Mouse (Mus musculus) layer of hippocampus, postnatal 36 days (tissue): ENCODE data around the gene Opn5. TPM values are rescaled to one million over a fixed set of nuclear protein-coding genes. Genes with fewer than 3 reads are reported as not detected.
A peak's percentile ranks its signal among the peaks of the same experiment; 100 is the strongest.

ENCODE experiments used
- DNase-seq, 2 experiments: peaks; one replicate each; pipeline ENCODE4 v3.0.0; 2022
- total RNA-seq, 2 experiments: library from RNA; stranded (reverse); gene quantifications; 2 replicates each; pipeline ENCODE4 v1.2.3; 2021

The Opn5 gene
- not detected for total RNA-seq

DNA sequence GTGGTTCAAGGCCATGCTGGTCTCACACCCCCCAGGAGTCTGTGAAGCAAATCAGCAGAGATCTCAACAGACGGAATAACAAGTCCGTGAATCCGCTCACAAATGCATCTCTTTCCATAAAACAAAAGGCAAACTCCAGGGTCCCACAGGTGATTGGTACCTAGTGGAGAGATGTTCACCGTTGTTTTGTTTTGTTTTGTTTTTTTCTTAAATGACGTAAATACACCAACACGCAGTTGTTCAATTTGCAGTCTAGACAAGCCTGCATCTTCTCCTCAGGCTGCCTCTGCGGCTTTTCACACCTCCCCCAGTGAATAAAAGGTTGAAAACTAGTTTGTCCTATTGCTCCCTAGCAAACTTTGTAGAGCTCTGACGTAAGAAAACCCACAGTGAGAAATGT is at the start of gene Opn5:
Gene Opn5, minus strand, starts transcription at position 101 of the 400 bp plus-strand sequence.
- no peak for DNase-seq

DNA sequence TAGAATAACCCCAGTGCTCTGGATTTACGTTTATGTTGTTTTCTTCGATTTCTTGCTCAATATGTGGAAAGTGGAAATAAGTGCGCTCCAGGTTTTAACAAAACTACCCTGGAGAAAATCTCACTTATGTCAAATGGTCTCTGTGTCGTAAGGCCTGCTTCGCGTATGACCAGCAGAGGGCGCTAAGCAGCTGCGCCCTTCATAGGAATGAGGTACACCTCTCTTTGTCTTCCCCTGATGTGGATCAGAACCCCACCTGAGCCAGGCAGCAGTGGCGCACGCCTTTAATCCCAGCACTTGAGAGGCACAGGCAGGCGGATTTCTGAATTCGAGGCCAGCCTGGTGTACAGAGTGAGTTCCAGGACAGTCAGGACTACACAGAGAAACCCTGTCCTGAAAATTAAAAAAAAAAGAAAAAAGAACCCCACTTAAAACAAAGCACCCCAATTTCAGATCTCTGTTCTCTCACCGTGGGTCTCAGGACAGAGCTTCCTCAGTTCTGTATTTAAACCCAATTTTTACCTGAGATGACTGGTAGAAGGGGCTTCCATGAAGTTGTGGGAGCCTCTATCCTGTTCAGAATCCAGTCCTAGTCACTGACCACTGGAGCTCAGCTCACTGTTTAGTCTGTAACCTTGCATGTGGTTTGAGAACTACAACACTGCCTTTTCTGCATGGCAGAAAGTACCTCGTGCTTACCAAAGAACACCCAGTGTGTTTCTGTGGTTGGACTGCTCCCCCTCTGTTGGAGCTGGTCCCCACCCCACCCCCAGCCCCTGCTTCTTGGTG is 47.6 kb upstream of the Opn5 start:
- peak; percentile 11 to 26 for DNase-seq

DNA sequence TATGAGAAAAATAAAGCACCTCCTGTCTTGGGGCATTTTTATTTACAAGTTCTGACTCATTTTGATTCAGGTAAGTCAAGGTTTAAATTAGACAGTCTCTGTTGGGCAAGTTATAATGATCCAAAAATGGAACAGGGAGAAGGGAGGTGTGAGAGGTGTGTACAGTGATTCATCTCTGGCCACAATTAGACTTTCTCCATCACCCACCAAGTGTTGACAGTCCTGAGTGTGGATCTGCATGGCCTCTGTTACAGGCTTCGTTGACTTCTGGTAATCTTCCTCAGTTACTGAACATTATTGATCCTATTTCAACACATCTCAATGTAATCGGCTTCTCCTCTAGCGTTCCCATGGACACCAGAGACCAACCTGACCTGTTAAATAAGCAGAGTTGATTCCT is 32.2 kb upstream of the Opn5 start:
- DNase-seq: no peak

DNA sequence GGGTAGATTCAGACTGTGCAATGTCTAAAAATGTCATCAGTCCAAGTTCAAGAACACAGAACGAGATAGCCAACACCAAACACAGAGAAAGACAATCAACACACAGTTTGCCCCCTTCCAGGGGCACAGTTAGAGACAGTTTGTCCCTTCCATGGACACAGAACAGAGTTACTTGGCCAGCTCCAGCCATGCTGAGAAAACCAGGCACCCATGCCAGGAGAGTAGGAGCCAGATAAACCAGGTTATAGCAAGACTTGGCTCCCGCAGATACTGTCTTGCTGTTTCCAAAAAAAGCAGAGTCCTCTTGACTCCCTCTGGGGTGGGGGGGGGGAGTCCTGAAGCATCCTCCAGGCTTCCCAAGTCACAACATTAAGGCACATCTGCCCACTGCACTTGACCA is 19.0 kb upstream of the Opn5 start:
- DNase-seq: no peak

DNA sequence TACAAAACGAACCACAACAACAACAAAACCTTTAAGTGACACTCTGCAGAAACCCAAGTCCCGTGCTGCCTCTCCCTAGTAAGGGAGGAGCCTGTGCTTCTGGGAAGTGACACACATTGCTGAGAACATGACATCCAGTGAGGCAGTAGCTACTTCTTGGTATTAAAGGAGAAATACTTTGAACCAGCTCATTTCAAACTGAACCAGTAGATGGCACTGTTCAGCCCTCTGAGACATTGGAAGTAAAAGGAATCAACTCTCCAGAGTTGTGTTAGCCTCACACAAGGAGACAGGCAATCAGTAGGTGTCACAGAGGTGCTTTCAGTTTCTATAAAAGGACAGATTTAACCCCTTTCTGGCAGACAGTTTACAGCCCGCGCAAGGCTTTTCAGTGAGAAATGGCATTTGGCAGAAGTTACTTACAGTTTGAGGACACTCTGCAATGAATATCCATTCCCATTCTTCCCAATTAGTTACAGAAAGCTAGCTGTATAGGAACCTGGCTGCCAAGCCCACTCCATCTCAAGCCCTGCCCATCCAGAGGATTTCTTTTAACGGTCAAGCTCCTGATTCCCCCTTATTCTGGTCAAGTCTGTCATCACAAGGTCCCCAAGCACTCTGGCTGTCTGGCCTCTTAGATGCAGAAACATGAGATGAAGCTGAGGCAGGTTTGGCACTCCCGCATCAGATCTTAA is 2.0 kb upstream of the Opn5 start:
- DNase-seq: peak in 1 of 2 experiments; percentile 46

DNA sequence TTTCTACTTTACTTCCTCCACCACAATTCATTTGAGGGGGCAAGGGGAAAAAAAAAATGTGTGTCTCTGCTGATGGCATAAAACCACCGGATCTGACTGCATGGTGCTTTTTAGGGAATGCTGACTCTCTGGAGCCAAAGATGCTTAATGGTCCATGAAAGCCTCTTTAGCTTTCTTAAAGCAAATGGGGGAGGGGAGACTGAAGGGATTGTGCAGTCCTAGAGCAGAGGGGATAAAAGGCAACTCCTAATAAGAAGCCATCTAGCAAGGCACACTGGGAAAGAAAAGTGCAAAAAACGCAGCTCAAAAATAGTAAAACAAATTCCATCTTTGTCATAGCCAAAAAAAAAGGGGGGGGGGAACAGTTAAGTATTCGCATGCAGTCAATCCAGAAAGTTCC is 2.9 kb downstream of the Opn5 start:
- DNase-seq: no peak

DNA sequence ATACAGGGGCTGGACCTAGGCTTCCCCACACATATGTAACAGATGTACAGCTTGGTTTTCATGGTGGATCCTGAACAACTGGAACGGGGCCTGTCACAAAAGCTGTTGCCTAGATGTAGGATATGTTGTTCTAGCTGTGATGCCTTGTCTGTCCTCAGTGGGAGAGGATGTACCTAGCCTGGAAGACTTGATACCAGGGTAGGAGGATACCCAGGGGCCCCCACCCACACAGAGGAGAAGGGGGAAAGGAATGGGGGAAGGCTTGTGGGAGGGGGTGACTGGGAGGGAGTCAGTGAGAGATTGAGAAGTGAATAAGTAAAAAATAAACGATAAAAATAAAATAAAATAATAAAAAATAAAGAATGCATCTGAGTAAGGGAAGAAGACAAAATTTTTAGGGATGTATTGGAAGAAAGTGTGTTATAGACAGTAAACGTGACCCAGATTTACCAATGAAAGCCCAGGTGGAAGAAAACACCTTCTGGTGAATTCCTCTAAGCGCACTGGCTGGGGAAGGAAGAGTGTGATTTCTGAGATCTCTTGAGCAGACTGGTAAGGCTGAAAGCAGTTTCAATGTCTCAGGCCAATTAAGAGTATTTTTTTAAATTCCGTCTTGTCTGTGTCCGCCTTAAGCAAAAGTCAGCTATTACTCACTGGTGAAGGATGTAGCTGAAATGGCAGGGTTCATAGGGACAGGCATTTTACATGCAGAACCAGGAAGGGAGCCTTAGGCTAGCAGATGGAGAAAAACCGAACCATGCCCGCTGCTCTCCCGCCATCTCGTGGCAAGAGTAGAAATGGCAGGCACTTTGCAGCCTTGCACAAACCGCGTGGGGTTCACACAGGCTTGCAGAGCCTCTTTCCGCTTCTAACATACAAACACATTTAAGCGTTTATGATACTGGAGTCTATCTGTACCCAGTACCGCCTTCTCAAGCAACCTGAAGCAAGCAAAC is 8.1 kb downstream of the Opn5 start:
- DNase-seq: peak; percentile 85

DNA sequence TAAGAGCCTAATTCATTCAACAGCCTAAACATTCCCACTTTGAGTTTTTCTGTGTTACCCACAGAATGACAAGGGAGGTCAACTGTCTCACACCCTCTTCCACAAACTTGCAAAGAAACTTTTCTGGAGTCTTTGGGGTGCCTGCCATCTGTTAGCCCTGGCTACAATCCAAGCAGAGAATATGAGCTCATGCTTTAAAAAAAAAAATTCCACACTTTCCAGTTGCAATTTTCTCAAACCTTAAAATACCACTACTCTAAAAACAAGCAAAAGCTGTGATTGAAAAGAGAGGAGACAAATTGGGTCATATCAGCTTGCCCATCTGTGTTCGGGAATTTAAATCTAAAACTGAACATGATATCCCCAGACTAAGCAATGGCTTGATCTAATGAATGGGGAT is 24.7 kb downstream of the Opn5 start:
- no peak for DNase-seq

DNA sequence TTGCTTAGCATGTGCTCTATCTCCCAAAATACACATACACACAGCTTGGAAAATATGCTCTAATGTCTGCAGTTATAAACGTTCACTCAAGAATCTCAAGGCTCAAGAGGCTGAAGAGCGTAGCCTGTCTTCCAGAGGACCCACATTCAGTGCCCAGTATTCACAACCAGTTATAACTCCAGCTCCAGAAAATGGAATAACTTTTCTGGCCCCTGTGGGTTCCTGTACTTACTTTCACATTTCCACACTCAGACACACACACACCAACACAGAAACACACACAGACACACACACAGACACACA is 28.2 kb downstream of the Opn5 start:
- no peak for DNase-seq

DNA sequence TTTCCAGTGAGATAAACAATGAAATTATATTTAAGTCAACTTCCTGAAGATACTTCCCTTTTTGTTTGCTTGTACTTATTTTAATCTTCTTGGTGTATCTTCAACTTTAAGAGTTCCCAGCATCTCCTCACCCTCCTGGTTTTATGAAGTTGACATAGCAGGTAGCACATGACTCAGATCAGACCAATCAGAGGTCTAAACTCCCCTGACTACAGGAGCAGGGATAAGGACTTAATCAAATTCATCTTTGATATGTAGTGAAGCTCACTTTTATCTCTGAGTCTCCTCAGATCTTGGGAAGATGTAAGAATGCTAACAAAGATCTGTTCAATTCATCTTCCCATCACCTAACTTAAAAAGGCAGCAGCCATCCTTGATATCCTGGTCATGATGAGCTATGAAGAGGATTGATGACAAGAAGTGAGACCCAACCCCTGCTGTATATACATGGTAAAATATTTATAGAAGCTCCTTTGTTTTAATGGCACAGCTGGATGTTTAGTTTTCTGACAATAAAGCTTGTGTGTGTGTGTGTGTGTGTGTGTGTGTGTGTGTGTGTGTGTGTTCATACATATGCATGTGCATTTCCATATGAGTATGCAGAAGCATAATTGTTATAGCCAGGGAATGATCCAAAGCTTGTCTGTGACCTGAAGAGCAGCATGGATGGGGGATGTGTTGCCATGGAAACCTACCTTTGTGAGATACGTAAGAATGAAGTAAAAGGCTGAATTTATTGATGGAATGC is 28.7 kb downstream of the Opn5 start:
- DNase-seq: no peak

DNA sequence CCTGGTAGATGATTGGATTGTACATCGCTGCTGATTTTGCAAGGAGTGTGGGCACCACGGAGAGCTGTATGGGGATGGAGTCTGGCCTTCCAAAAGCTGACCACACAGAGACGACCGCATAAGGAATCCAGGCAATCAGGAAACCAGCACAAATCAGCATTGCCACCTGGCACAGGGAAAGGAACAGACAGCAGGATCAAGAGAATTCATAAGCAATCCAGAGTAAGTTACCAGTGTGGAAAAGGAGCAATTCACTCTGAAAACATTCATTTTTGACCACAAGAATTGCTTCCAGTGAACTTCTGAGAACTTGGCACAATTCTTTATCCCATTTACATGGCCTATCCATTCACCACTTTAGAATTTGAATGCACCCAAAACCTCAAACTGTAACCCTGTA is 30.6 kb downstream of the Opn5 start:
- no peak for DNase-seq

DNA sequence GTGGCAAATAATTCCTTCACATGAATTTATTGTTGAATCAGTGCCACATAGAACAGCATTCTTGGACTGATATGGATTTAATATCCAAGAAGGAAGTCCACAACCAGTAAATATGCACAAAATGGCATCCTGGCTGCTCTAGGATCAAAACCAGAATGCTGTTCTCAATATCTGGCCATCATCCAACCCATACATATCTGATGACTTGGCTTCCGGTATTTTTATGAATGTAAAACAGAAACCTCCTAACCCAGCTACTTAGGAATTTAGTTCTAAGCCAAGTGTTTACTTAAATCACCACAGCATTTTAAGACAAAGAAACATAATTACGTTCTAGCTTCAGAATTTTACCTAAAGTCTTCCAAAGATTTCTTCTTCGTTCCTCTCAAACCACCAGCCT is 31.0 kb downstream of the Opn5 start:
- DNase-seq: no peak

DNA sequence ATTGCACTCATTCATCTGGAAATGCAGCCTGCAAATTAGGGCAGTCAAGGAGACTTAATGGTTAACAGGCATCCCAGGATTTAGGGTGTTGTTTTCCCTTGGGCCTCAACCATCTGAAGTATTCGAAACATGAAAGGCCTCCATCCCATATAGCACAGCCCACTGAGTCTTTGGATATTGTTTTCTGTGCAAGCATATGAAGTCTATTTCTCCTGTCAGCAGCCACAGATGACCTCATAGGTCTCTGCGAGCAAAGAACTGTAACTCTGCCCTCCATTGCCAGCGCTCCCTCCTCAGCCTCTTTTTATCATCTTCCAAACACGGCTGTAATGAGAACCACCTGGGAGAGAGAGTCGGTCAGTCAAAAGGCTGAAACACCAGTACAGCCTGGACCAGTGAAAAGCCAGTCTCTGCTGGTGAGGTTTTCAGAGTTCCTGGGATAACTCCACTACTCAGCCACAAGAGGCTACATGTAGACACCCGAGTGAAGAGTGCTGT is 34.5 kb downstream of the Opn5 start:
- DNase-seq: no peak

DNA sequence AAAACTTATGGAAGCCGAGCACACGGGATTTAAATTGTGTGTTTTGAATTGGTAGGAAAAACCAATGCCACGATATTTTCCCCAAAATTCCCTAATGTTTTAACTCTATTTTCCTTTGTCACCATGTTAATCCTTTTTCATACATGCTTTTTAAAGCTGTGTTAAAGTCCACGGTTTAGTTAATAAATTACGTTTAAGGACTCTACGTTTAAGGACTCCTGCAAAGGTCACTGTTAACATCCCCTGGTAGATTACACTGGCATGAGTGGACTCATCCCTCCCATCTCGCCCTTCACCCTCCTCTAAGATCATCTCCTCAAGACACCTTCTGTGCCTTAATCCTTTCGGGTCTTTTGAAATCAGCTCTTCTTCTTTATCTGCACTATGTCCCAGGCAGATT is 37.4 kb downstream of the Opn5 start:
- no peak for DNase-seq

DNA sequence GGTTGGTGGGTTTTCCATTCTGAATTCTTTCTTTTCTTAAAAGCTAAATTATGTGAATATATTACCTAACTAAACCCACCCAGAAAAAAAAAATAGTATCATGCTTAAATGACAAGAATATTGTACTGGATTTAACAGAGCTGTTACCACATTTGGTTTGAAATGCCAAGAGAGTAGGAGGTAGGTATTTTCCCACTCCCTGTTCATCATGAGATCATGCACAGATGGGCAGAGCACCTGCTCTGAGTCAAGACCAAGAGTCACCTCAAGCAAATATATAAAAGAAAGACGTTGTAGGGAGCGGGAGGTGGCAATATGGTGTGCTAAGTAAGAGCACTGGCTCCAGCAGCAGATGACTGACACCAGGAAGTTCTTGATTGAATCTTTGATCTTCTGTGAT is 61.6 kb downstream of the Opn5 start:
- DNase-seq: peak; percentile 4 to 31

DNA sequence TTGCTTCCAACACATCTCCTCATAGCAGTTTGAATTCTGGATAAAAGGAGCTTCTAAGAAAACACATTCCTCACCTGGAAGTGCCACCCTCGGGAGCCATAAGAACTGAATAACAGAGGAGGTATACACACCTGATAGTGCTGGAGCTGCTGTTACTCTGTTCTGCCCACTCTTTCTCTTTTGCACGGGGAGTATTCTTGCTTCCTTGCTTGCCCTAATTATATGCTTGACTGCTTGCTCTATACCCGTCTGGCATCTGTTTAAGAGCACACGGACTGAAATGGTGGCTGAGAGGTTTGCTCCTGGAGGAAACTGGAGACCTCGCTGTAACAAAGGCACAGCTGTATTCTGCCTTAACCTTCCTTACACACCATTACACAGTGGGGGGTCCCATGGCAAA is 81.0 kb downstream of the Opn5 start:
- DNase-seq: no peak

DNA sequence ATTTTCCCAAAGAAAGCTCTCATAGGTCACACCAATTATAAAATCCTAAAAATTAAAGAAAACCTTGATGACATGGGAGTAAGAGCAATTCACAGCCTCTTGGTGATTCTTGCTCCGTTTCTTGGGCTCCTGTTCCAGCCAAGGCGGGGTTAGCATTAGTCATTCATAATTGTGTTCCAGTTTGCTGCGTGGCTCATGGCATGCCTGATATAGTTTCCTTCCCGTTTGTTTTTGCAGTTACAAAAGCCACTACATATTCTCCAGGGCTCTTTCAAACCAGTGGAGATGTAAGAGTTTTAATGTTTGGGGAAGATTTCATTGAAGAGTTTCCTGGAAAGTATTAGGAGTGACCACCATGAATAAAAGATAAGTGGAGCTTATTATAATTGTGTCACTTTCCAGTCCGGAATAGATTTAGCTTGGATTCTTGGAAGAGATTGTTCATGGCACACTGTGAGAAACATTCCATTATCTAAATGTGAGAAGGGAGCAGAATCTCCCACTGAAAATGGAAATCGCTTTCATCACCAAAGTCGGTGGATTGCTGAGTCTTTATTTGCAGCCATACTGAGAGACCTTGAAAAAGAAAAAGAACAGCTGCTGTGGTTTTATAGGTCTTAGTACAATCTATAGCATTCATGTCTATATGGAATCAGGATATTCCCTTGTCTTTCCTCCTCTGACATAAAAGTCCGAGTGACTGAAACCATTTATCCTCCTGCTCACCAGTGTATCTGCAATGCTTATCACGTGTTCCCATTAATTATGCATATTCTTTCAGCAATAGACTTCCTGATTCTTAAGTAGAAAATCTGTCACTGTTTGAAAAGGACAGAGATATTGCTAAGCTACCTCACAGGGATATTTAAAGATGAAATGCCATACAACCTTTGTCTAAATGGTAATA is 101.6 kb downstream of the Opn5 start:
- DNase-seq: no peak
